Mouse (Mus musculus) naive thymus-derived CD4-positive, alpha-beta T cell, adult 2 months (primary cell): Measurements from ENCODE around the gene Trp53.
"Not testable (repeated sequence)": the region's sequence is repeated elsewhere in the genome, so short reads cannot be mapped to it uniquely, and the experiment has no call there.

ENCODE experiments used
- DNase-seq: peaks from one replicate; pipeline ENCODE4 v3.0.0-alpha.2; 2011; ENCODE audit warnings: low read depth

Gene Trp53

GRCm38 (mm10) chr11:69599436-69599835 lies 19.3 kb downstream of the Trp53 start:
- DNase-seq, result no peak

- DNase-seq, result no peak
Measured at GRCm38 (mm10) chr11:69600098-69600497, 19.9 kb downstream of the Trp53 start.

GRCm38 (mm10) chr11:69601768-69602167 lies 21.6 kb downstream of the Trp53 start:
- no peak for DNase-seq

GRCm38 (mm10) chr11:69603516-69603915 lies 23.4 kb downstream of the Trp53 start:
- DNase-seq, result no peak

- no peak for DNase-seq
Measured at GRCm38 (mm10) chr11:69604347-69604746, 24.2 kb downstream of the Trp53 start.

- peak; percentile 38 for DNase-seq
Measured at GRCm38 (mm10) chr11:69604795-69605664, 24.9 kb downstream of the Trp53 start.

GRCm38 (mm10) chr11:69605726-69606490 lies 25.7 kb downstream of the Trp53 start, which contains the start of gene Atp1b2:
Gene Atp1b2 (minus strand): TSS chr11:69605942.
- DNase-seq, result peak; percentile 78

GRCm38 (mm10) chr11:69606491-69606795 lies 26.3 kb downstream of the Trp53 start:
- peak; percentile 23 for DNase-seq

- DNase-seq, result no peak
Measured at GRCm38 (mm10) chr11:69606832-69607231, 26.7 kb downstream of the Trp53 start.

- no peak for DNase-seq
Measured at GRCm38 (mm10) chr11:69608525-69608924, 28.4 kb downstream of the Trp53 start.

GRCm38 (mm10) chr11:69609416-69609815 lies 29.3 kb downstream of the Trp53 start:
- DNase-seq, result no peak

- DNase-seq, result no peak
Measured at GRCm38 (mm10) chr11:69610899-69611298, 30.7 kb downstream of the Trp53 start.

- DNase-seq, result peak; percentile 51
Measured at GRCm38 (mm10) chr11:69613553-69614256, 33.5 kb downstream of the Trp53 start.

- DNase-seq, result not testable (repeated sequence)
Measured at GRCm38 (mm10) chr11:69614257-69614588, 34.1 kb downstream of the Trp53 start.

- no peak for DNase-seq
Measured at GRCm38 (mm10) chr11:69616781-69617180, 36.6 kb downstream of the Trp53 start.

GRCm38 (mm10) chr11:69617805-69618204 lies 37.6 kb downstream of the Trp53 start, which contains the start of gene Shbg:
Gene Shbg (minus strand): TSS chr11:69617905.
- no peak for DNase-seq

- DNase-seq, result no peak
Measured at GRCm38 (mm10) chr11:69620394-69621081, 40.4 kb downstream of the Trp53 start.

GRCm38 (mm10) chr11:69621571-69622268 lies 41.6 kb downstream of the Trp53 start, which contains the start of gene Sat2:
Gene Sat2 (plus strand): TSS chr11:69622024.
- no peak for DNase-seq

GRCm38 (mm10) chr11:69622406-69622805 lies 42.2 kb downstream of the Trp53 start:
- no peak for DNase-seq

GRCm38 (mm10) chr11:69623006-69623405 lies 42.8 kb downstream of the Trp53 start:
- DNase-seq, result no peak

GRCm38 (mm10) chr11:69624339-69624738 lies 44.2 kb downstream of the Trp53 start:
- not testable (repeated sequence) for DNase-seq
